Mouse (Mus musculus) liver, embryonic 14.5 days (tissue): ENCODE data around the gene Pnpla8.

Experiments
- CTCF ChIP-seq: IDR thresholded peaks from 2 replicates; pipeline ENCODE4 v1.5.1; 2016; ENCODE audit warnings: antibody characterized with exemption, low read depth, control low read depth
- EP300 ChIP-seq: IDR thresholded peaks from 2 replicates; pipeline ENCODE4 v1.6.1; 2016; ENCODE audit warnings: antibody characterized with exemption, low read depth

GRCm38 (mm10) chr12:44338195-44338622, 117.0 kb downstream of the Pnpla8 start:
- TF ChIP-seq CTCF, result no peak
- no peak for TF ChIP-seq EP300
